Mouse (Mus musculus): Measurements from ENCODE around the gene P2ry2. TPM values are rescaled to one million over a fixed set of nuclear protein-coding genes. Genes with fewer than 3 reads are reported as not detected.
A peak's percentile ranks its signal among the peaks of the same experiment; 100 is the strongest.

Gene P2ry2
- polyA plus RNA-seq, 1 experiment: not detected

DNA sequence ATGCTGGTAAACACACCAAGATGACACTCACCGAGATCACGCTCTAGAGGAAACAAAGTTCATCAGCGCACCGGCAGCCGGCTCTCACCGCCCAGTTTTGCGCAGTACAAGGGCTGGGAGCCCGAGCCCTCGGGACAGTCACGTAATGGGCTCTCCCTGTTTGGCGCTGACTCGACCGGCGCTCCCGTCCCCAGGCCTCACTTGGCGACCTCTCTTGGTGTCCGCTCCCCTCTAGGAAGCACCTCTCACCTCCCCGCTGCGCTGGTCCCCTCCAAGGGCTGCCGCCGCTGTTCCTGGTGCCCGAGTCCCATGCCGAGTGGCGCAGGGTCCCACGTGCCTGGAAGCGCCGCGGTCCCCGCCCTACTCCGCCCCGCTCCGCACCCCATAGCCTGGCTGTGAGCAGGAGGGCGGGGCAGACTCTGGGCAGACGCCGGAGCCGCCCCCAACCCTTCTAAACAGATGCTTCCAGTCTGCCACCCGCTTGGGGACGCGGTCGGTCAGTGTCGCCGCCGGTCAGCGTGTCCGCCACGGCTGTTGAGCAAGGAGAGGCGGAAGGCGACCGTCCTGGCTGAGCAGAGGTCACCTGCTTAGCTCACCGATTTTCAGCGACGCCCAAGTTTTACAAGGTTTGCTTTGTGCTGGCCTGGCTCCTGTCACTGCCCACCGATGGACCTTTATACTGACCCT, 842 bp downstream of the P2ry2 start:
- Histone ChIP-seq H3K4me1 (ENCODE audit: control insufficient read depth, insufficient read depth, low read length) (peaks cover 15% of the 10 kb centered on the region), H3K4me3 (ENCODE audit: insufficient read depth, low read depth, low read length) (peak overlapping the region; percentile 40), H3K27ac (ENCODE audit: insufficient read depth, low read depth, low read length) (no peak overlapping the region)
- TF ChIP-seq POLR2A (IDR thresholded peaks at IDR 0.05; ENCODE audit: insufficient read depth, low read depth, low read length): no peak
- no peak for TF ChIP-seq CTCF (IDR thresholded peaks at IDR 0.05; ENCODE audit: insufficient read depth, low read depth, low read length)
- WGBS: 2% methylated on average over 53 of the region's 53 CpGs

GRCm38 (mm10) chr7:101010741-101011140, 1.9 kb downstream of the P2ry2 start:
- H3K4me3 ChIP-seq (ENCODE audit: insufficient read depth, low read depth, low read length): no peak overlapping the region

GRCm38 (mm10) chr7:101006201-101006600, 6.5 kb downstream of the P2ry2 start:
- H3K27ac ChIP-seq (ENCODE audit: insufficient read depth, low read depth, low read length): no peak overlapping the region
- no peak for TF ChIP-seq CTCF (IDR thresholded peaks at IDR 0.05; ENCODE audit: insufficient read depth, low read depth, low read length)
- TF ChIP-seq POLR2A (IDR thresholded peaks at IDR 0.05; ENCODE audit: insufficient read depth, low read depth, low read length): no peak
- H3K4me3 ChIP-seq (ENCODE audit: insufficient read depth, low read depth, low read length): no peak overlapping the region
- H3K4me1 ChIP-seq (ENCODE audit: control insufficient read depth, insufficient read depth, low read length): peaks cover 7% of the 10 kb centered on the region
- 94% methylated on average over 2 of the region's 2 CpGs for WGBS

More at GRCm38 (mm10) chr7:101010741-101011140, 1.9 kb downstream of the P2ry2 start:
- WGBS: 82% methylated on average over 3 of the region's 3 CpGs
- Histone ChIP-seq H3K27ac (ENCODE audit: insufficient read depth, low read depth, low read length) (no peak overlapping the region), H3K4me1 (ENCODE audit: control insufficient read depth, insufficient read depth, low read length) (peaks cover 14% of the 10 kb centered on the region)
- TF ChIP-seq CTCF (IDR thresholded peaks at IDR 0.05; ENCODE audit: insufficient read depth, low read depth, low read length) (no peak), POLR2A (IDR thresholded peaks at IDR 0.05; ENCODE audit: insufficient read depth, low read depth, low read length) (no peak)

- Histone ChIP-seq H3K4me1 (ENCODE audit: control insufficient read depth, insufficient read depth, low read length) (peaks cover 7% of the 10 kb centered on the region), H3K4me3 (ENCODE audit: insufficient read depth, low read depth, low read length) (no peak overlapping the region), H3K27ac (ENCODE audit: insufficient read depth, low read depth, low read length) (no peak overlapping the region)
- 38% methylated on average over 4 of the region's 4 CpGs for WGBS
- TF ChIP-seq CTCF (IDR thresholded peaks at IDR 0.05; ENCODE audit: insufficient read depth, low read depth, low read length) (no peak), POLR2A (IDR thresholded peaks at IDR 0.05; ENCODE audit: insufficient read depth, low read depth, low read length) (no peak)
These were observed 7.5 kb downstream of the P2ry2 start for GRCm38 (mm10) chr7:101005119-101005518.

GRCm38 (mm10) chr7:101003442-101004326, 9.0 kb downstream of the P2ry2 start:
- H3K27ac ChIP-seq (ENCODE audit: insufficient read depth, low read depth, low read length): no peak overlapping the region
- 85% methylated on average over 11 of the region's 11 CpGs for WGBS
- no peak overlapping the region for H3K4me3 ChIP-seq (ENCODE audit: insufficient read depth, low read depth, low read length)
- no peak for TF ChIP-seq CTCF (IDR thresholded peaks at IDR 0.05; ENCODE audit: insufficient read depth, low read depth, low read length)
- TF ChIP-seq POLR2A (IDR thresholded peaks at IDR 0.05; ENCODE audit: insufficient read depth, low read depth, low read length): no peak
- peaks cover 7% of the 10 kb centered on the region for H3K4me1 ChIP-seq (ENCODE audit: control insufficient read depth, insufficient read depth, low read length)

- WGBS: 78% methylated on average over 6 of the region's 6 CpGs
- no peak for TF ChIP-seq CTCF (IDR thresholded peaks at IDR 0.05; ENCODE audit: insufficient read depth, low read depth, low read length)
- no peak for TF ChIP-seq POLR2A (IDR thresholded peaks at IDR 0.05; ENCODE audit: insufficient read depth, low read depth, low read length)
These were observed 10.4 kb downstream of the P2ry2 start for GRCm38 (mm10) chr7:101002274-101002673.

GRCm38 (mm10) chr7:100999623-101000022, 13.0 kb downstream of the P2ry2 start:
- TF ChIP-seq POLR2A (IDR thresholded peaks at IDR 0.05; ENCODE audit: insufficient read depth, low read depth, low read length) (no peak), CTCF (IDR thresholded peaks at IDR 0.05; ENCODE audit: insufficient read depth, low read depth, low read length) (no peak)
- 93% methylated on average over 5 of the region's 5 CpGs for WGBS
- no peak overlapping the region for H3K27ac ChIP-seq (ENCODE audit: insufficient read depth, low read depth, low read length)
- no peaks in the 10 kb centered on the region for H3K4me1 ChIP-seq (ENCODE audit: control insufficient read depth, insufficient read depth, low read length)
- no peak overlapping the region for H3K4me3 ChIP-seq (ENCODE audit: insufficient read depth, low read depth, low read length)

More at GRCm38 (mm10) chr7:101002274-101002673, 10.4 kb downstream of the P2ry2 start:
- Histone ChIP-seq H3K4me3 (ENCODE audit: insufficient read depth, low read depth, low read length) (no peak overlapping the region), H3K4me1 (ENCODE audit: control insufficient read depth, insufficient read depth, low read length) (peaks cover 7% of the 10 kb centered on the region), H3K27ac (ENCODE audit: insufficient read depth, low read depth, low read length) (no peak overlapping the region)

- no peak overlapping the region for H3K4me3 ChIP-seq (ENCODE audit: insufficient read depth, low read depth, low read length)
- TF ChIP-seq CTCF (IDR thresholded peaks at IDR 0.05; ENCODE audit: insufficient read depth, low read depth, low read length) (no peak), POLR2A (IDR thresholded peaks at IDR 0.05; ENCODE audit: insufficient read depth, low read depth, low read length) (no peak)
- H3K27ac ChIP-seq (ENCODE audit: insufficient read depth, low read depth, low read length): no peak overlapping the region
- no peaks in the 10 kb centered on the region for H3K4me1 ChIP-seq (ENCODE audit: control insufficient read depth, insufficient read depth, low read length)
- WGBS: 94% methylated on average over 24 of the region's 24 CpGs
These were observed 14.1 kb downstream of the P2ry2 start for GRCm38 (mm10) chr7:100998578-100998960.

All from olfactory bulb, adult 2 months (tissue).